Mouse (Mus musculus) midbrain, embryonic 14.5 days (tissue): Measurements from ENCODE around the gene Dynlt1f. TPM values are rescaled to one million over a fixed set of nuclear protein-coding genes. Genes with fewer than 3 reads are reported as not detected.
"Not testable (repeated sequence)": the region's sequence is repeated elsewhere in the genome, so short reads cannot be mapped to it uniquely, and the experiment has no call there.

Source experiments
- ATAC-seq: fragments of 200-750 bp; cut with Nextera tagmentation; 2 replicates; pipeline ENCODE4 v1.8.0; 2017; ENCODE audit warnings: moderate number of reproducible peaks, moderate library complexity; ENCODE audit not compliant: low FRiP score, low TSS enrichment
- DNase-seq: peaks from one replicate; pipeline ENCODE4 v3.0.0-alpha.2; 2015
- H3K27ac ChIP-seq: fragments of 300-500 bp; sonication (generic); replicated peaks from 2 replicates; pipeline ENCODE4 v1.5.1; 2014; ENCODE audit warnings: mild to moderate bottlenecking, low read depth, low read length, moderate library complexity
- H3K27me3 ChIP-seq: fragments of 300-500 bp; sonication (generic); 2 replicates; pipeline ENCODE4 v1.6.1; 2014; ENCODE audit warnings: low read length, control low read depth, mixed read lengths; ENCODE audit not compliant: control insufficient read depth, insufficient read depth
- H3K36me3 ChIP-seq: fragments of 300-500 bp; sonication (generic); 2 replicates; pipeline ENCODE4 v1.6.1; 2014; ENCODE audit warnings: low read length, control low read depth; ENCODE audit not compliant: control insufficient read depth, insufficient read depth
- H3K4me1 ChIP-seq: fragments of 300-500 bp; sonication (generic); 2 replicates; pipeline ENCODE4 v1.6.1; 2014; ENCODE audit warnings: mild to moderate bottlenecking, antibody characterized with exemption, low read length, control low read depth; ENCODE audit not compliant: control insufficient read depth, insufficient read depth
- H3K4me2 ChIP-seq: fragments of 300-500 bp; sonication (generic); 2 replicates; pipeline ENCODE4 v1.6.1; 2014; ENCODE audit warnings: mild to moderate bottlenecking, low read length, moderate library complexity
- H3K4me3 ChIP-seq: fragments of 300-500 bp; sonication (generic); replicated peaks from 2 replicates; pipeline ENCODE4 v1.5.1; 2014; ENCODE audit warnings: low read depth, low read length
- H3K9ac ChIP-seq: fragments of 300-500 bp; sonication (generic); replicated peaks from 2 replicates; pipeline ENCODE4 v1.6.1; 2014; ENCODE audit warnings: mild to moderate bottlenecking, low read length, moderate library complexity
- H3K9me3 ChIP-seq: fragments of 300-500 bp; sonication (generic); 2 replicates; pipeline ENCODE4 v1.6.1; 2016; ENCODE audit warnings: low read length, control low read depth, mixed read lengths; ENCODE audit not compliant: control insufficient read depth
- WGBS: fragments of 180-500 bp; shearing (Covaris S2); extraction: QIAGEN DNeasy Blood & Tissue Kit; methylation state at CpG from one replicate; pipeline ENCODE4 v1.1.7; 2014; 5-methylcytosine and 5-hydroxymethylcytosine counted together
- polyA plus RNA-seq: library from polyadenylated mRNA; unstranded; fragments of >200 nt; fragmentation: Nextera tagmentation; extraction: Ambion mirVana; gene quantifications from 2 replicates; pipeline ENCODE4 v1.2.1, GENCODE M21; 2014

The Dynlt1f gene
- polyA plus RNA-seq, 1 experiment from 2014 or later: 370 TPM

- not testable (repeated sequence) for H3K27me3 ChIP-seq, H3K4me3 ChIP-seq, H3K4me2 ChIP-seq, H3K27ac ChIP-seq, DNase-seq, H3K36me3 ChIP-seq, H3K9me3 ChIP-seq, ATAC-seq, H3K9ac ChIP-seq, H3K4me1 ChIP-seq
- 89% methylated on average over 6 of the region's 7 CpGs for WGBS
These were observed 4.7 kb downstream of the Dynlt1f start for GRCm38 (mm10) chr17:6650904-6651565.

- H3K27me3 ChIP-seq, H3K4me1 ChIP-seq, H3K4me2 ChIP-seq, H3K9ac ChIP-seq, ATAC-seq, H3K36me3 ChIP-seq, H3K27ac ChIP-seq, H3K4me3 ChIP-seq, H3K9me3 ChIP-seq, DNase-seq: not testable (repeated sequence)
- WGBS: 98% methylated on average over 3 of the region's 3 CpGs
These were observed 8.2 kb downstream of the Dynlt1f start for GRCm38 (mm10) chr17:6647452-6647851.

GRCm38 (mm10) chr17:6646841-6647240 is 8.9 kb downstream of the Dynlt1f start:
- H3K4me1 ChIP-seq, H3K4me2 ChIP-seq, H3K27ac ChIP-seq, H3K9ac ChIP-seq, H3K4me3 ChIP-seq, H3K9me3 ChIP-seq, ATAC-seq, H3K36me3 ChIP-seq, DNase-seq, H3K27me3 ChIP-seq: not testable (repeated sequence)
- 96% methylated on average over 7 of the region's 8 CpGs for WGBS

GRCm38 (mm10) chr17:6645668-6646067 is 10.0 kb downstream of the Dynlt1f start:
- H3K36me3 ChIP-seq, ATAC-seq, H3K27me3 ChIP-seq, H3K9ac ChIP-seq, DNase-seq, H3K4me2 ChIP-seq, H3K4me3 ChIP-seq, H3K27ac ChIP-seq, H3K9me3 ChIP-seq, H3K4me1 ChIP-seq: not testable (repeated sequence)
- 85% methylated on average over 3 of the region's 4 CpGs for WGBS

- not testable (repeated sequence) for H3K9me3 ChIP-seq, H3K4me1 ChIP-seq, H3K4me3 ChIP-seq, H3K27me3 ChIP-seq, H3K36me3 ChIP-seq, H3K27ac ChIP-seq, DNase-seq, H3K4me2 ChIP-seq, ATAC-seq, H3K9ac ChIP-seq
- WGBS: 92% methylated on average over 4 of the region's 4 CpGs
These were observed 11.0 kb downstream of the Dynlt1f start for GRCm38 (mm10) chr17:6644673-6645072.

GRCm38 (mm10) chr17:6644210-6644609 is 11.5 kb downstream of the Dynlt1f start:
- not testable (repeated sequence) for ATAC-seq, H3K4me2 ChIP-seq, H3K36me3 ChIP-seq, DNase-seq, H3K4me3 ChIP-seq, H3K9me3 ChIP-seq, H3K27ac ChIP-seq, H3K9ac ChIP-seq, H3K27me3 ChIP-seq, H3K4me1 ChIP-seq
- 95% methylated on average over 9 of the region's 9 CpGs for WGBS

- H3K4me2 ChIP-seq, DNase-seq, H3K9ac ChIP-seq, H3K4me3 ChIP-seq, ATAC-seq, H3K36me3 ChIP-seq, H3K27me3 ChIP-seq, H3K9me3 ChIP-seq, H3K4me1 ChIP-seq, H3K27ac ChIP-seq: not testable (repeated sequence)
- WGBS: 88% methylated on average over 14 of the region's 14 CpGs
These were observed 14.8 kb downstream of the Dynlt1f start for GRCm38 (mm10) chr17:6640771-6641429.

GRCm38 (mm10) chr17:6640044-6640637 is 15.6 kb downstream of the Dynlt1f start:
- ATAC-seq, H3K36me3 ChIP-seq, H3K27me3 ChIP-seq, H3K4me2 ChIP-seq, H3K4me3 ChIP-seq, H3K27ac ChIP-seq, H3K4me1 ChIP-seq, H3K9ac ChIP-seq, H3K9me3 ChIP-seq, DNase-seq: not testable (repeated sequence)
- WGBS: 90% methylated on average over 10 of the region's 10 CpGs

- not testable (repeated sequence) for H3K4me3 ChIP-seq, H3K9me3 ChIP-seq, H3K9ac ChIP-seq, H3K27ac ChIP-seq, H3K4me2 ChIP-seq, H3K36me3 ChIP-seq, H3K4me1 ChIP-seq, ATAC-seq, DNase-seq, H3K27me3 ChIP-seq
- 95% methylated on average over 15 of the region's 21 CpGs for WGBS
These were observed 16.2 kb downstream of the Dynlt1f start for GRCm38 (mm10) chr17:6639486-6639885.
